Mouse (Mus musculus) MEL (cell line): ENCODE data around the gene Hpn.

Source experiments
- CTCF ChIP-seq, 3 experiments: IDR thresholded peaks in 2 of 3; conservative IDR thresholded peaks in 1 of 3; 2 replicates each; pipeline ENCODE4 v1.5.1; 2011 to 2012; ENCODE audit warnings: low read length in 3 of 3, low read depth in 2 of 3, mild to moderate bottlenecking in 2 of 3, improper control_type of control experiment in 1 of 3, inconsistent platforms in 1 of 3, mixed read lengths in 1 of 3, moderate library complexity in 1 of 3; ENCODE audit not compliant: control insufficient read depth in 1 of 3, insufficient read depth in 1 of 3, poor library complexity in 1 of 3, severe bottlenecking in 1 of 3
- EP300 ChIP-seq, 2 experiments: IDR thresholded peaks; 2 replicates each; pipeline ENCODE4 v1.6.1; 2011; ENCODE audit warnings: improper control_type of control experiment in 2 of 2, low read length in 2 of 2, low read depth in 1 of 2, mild to moderate bottlenecking in 1 of 2
- GABPA ChIP-seq: IDR thresholded peaks from 2 replicates; pipeline ENCODE4 v1.6.1; 2012; ENCODE audit warnings: low read depth, mild to moderate bottlenecking, inconsistent platforms, low read length, improper control_type of control experiment, moderate library complexity
- ZKSCAN1 ChIP-seq: IDR thresholded peaks from 2 replicates; pipeline ENCODE4 v1.6.1; 2012; ENCODE audit warnings: low read depth, mild to moderate bottlenecking, inconsistent platforms, low read length, improper control_type of control experiment, moderate library complexity

DNA sequence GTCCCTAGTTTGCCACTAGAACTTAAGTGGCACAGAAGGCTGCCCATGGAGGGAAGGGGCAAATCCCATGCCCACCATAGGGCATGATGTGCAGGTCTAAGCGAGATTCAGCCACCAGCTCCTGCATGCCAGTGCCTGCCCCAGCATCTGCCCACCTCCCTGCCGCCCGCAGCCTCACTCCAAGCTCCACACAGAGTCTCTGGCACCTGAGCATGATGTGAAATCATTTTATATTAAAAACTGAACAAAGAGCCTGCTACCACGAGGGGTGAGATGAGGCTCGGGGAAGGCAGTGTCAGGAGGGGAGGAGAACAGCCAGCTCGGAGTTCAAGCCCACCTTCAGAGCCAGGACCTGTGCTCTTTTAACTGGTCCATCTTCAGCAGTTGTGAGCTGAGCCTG, 44.8 kb downstream of the Hpn start:
- no peak for TF ChIP-seq GABPA
- no peak for TF ChIP-seq ZKSCAN1
- TF ChIP-seq CTCF (IDR thresholded peaks at IDR 0.05 in 2 of 3, conservative IDR thresholded peaks at IDR 0.05 in 1 of 3; ENCODE audit: control insufficient read depth in 1 of 3, insufficient read depth in 1 of 3, low read depth in 2 of 3, low read length in 3 of 3, poor library complexity in 1 of 3, severe bottlenecking in 1 of 3): no peak
- no peak for TF ChIP-seq EP300 (IDR thresholded peaks at IDR 0.05; ENCODE audit: low read depth in 1 of 2, low read length in 2 of 2)
